Mouse (Mus musculus): Measurements from ENCODE around the gene Serp2. TPM values are rescaled to one million over a fixed set of nuclear protein-coding genes. Genes with fewer than 3 reads are reported as not detected.
A peak's percentile ranks its signal among the peaks of the same experiment; 100 is the strongest.

Gene Serp2
- total RNA-seq, 2 experiments from 2014 or later = 1.6 TPM

GRCm38 (mm10) chr14:76527030-76527719 lies 29.5 kb downstream of the Serp2 start:
- DNase-seq = peak; percentile 50

- DNase-seq = peak; percentile 46
These were observed 30.2 kb downstream of the Serp2 start for GRCm38 (mm10) chr14:76526467-76526866.

- DNase-seq = no peak
These were observed 33.3 kb downstream of the Serp2 start for GRCm38 (mm10) chr14:76523344-76523743.

GRCm38 (mm10) chr14:76521308-76521707 lies 35.4 kb downstream of the Serp2 start:
- DNase-seq = no peak

GRCm38 (mm10) chr14:76520606-76521005 lies 36.1 kb downstream of the Serp2 start:
- DNase-seq = no peak

- DNase-seq = no peak
These were observed 38.5 kb downstream of the Serp2 start for GRCm38 (mm10) chr14:76518217-76518616.

- no peak for DNase-seq
These were observed 41.1 kb downstream of the Serp2 start for GRCm38 (mm10) chr14:76515620-76516019.

GRCm38 (mm10) chr14:76514050-76514585 lies 42.6 kb downstream of the Serp2 start:
- no peak for DNase-seq

GRCm38 (mm10) chr14:76513395-76514049 lies 43.2 kb downstream of the Serp2 start:
- no peak for DNase-seq

GRCm38 (mm10) chr14:76511971-76512370 lies 44.7 kb downstream of the Serp2 start:
- DNase-seq = no peak

GRCm38 (mm10) chr14:76508701-76509100 lies 48.0 kb downstream of the Serp2 start:
- no peak for DNase-seq

GRCm38 (mm10) chr14:76507804-76508500 lies 48.7 kb downstream of the Serp2 start:
- no peak for DNase-seq

- DNase-seq = no peak
These were observed 49.3 kb downstream of the Serp2 start for GRCm38 (mm10) chr14:76507357-76507756.

- peak; percentile 51 for DNase-seq
These were observed 50.1 kb downstream of the Serp2 start for GRCm38 (mm10) chr14:76506425-76507205.

- peak; percentile 93 for DNase-seq
These were observed 51.1 kb downstream of the Serp2 start for GRCm38 (mm10) chr14:76505439-76506220.

- DNase-seq = no peak
These were observed 51.6 kb downstream of the Serp2 start for GRCm38 (mm10) chr14:76505101-76505438.

- peak; percentile 95 for DNase-seq
These were observed 52.5 kb downstream of the Serp2 start for GRCm38 (mm10) chr14:76504121-76504737.

- DNase-seq = no peak
These were observed 53.3 kb downstream of the Serp2 start for GRCm38 (mm10) chr14:76503231-76503851.

GRCm38 (mm10) chr14:76500036-76500435 lies 56.7 kb downstream of the Serp2 start:
- DNase-seq = no peak

- DNase-seq = no peak
These were observed 57.2 kb downstream of the Serp2 start for GRCm38 (mm10) chr14:76499492-76499891.

- no peak for DNase-seq
These were observed 58.5 kb downstream of the Serp2 start for GRCm38 (mm10) chr14:76498210-76498609.

Data from heart, postnatal 4 days (tissue).